Mouse (Mus musculus) left cerebral cortex, adult 6 months (tissue): ENCODE results near the gene Kbtbd4. TPM values are rescaled to one million over a fixed set of nuclear protein-coding genes. Genes with fewer than 3 reads are reported as not detected.

Experiments used
- long read RNA-seq, 2 experiments: library from polyadenylated mRNA; unstranded; transcript quantifications; one replicate each; pipeline ENCODE4 v2.0.0; 2019 to 2020
- polyA plus RNA-seq: library from polyadenylated mRNA; unstranded; fragments of <200 nt; fragmentation: Nextera tagmentation; gene quantifications from 2 replicates; pipeline ENCODE4 v1.2.3, GENCODE M21; 2021

The Kbtbd4 gene
- polyA plus RNA-seq: 28.3 and 28.5 TPM in 2 replicates
- long read RNA-seq, experiment 1, transcript Kbtbd4-201 (4 exons, 2,437 nt): major isoform, 136 of 221 reads
- long read RNA-seq, experiment 1, transcript Kbtbd4-202 (4 exons, 2,343 nt): minor isoform, 67 of 221 reads
- long read RNA-seq, experiment 1, partial matches to known transcripts: 9 of 221 reads
- long read RNA-seq, experiment 1, other reads (novel, unspliced or antisense): 9 of 221 reads
- long read RNA-seq, experiment 2, transcript Kbtbd4-201 (4 exons, 2,437 nt): major isoform, 14 of 34 reads
- long read RNA-seq, experiment 2, transcript Kbtbd4-202 (4 exons, 2,343 nt): minor isoform, 10 of 34 reads
- long read RNA-seq, experiment 2, partial matches to known transcripts: 4 of 34 reads
- long read RNA-seq, experiment 2, other reads (novel, unspliced or antisense): 6 of 34 reads

GRCm38 (mm10) chr2:90904076-90904855 lies at the start of gene Kbtbd4, which contains the start of gene Ndufs3:
Gene Kbtbd4 (plus strand): TSS chr2:90904740.
Gene Ndufs3 (minus strand): TSS chr2:90904827.

GRCm38 (mm10) chr2:90885218-90886041 lies 19.1 kb upstream of the Kbtbd4 start, which contains the start of gene C1qtnf4:
Gene C1qtnf4 (plus strand): TSS chr2:90885860.

GRCm38 (mm10) chr2:90940233-90941229 lies 36.0 kb downstream of the Kbtbd4 start, which contains the start of gene Celf1:
Gene Celf1 (plus strand): TSS chr2:90940382.

Other genes starting within 250 kb of the Kbtbd4 start
- 2.4 TPM in 2 replicates for gene Nup160, start 227.5 kb upstream of the Kbtbd4 start, polyA plus RNA-seq
- 5.6 and 7.7 TPM in 2 replicates for gene Fnbp4, start 159.4 kb upstream of the Kbtbd4 start, polyA plus RNA-seq
- gene Agbl2, start 122.0 kb upstream of the Kbtbd4 start, polyA plus RNA-seq: 1.1 TPM in 2 replicates
- 165 and 201 TPM in 2 replicates for gene Mtch2, start 57.6 kb upstream of the Kbtbd4 start, polyA plus RNA-seq
- gene C1qtnf4, start 18.9 kb upstream of the Kbtbd4 start, polyA plus RNA-seq: 33.7 and 450 TPM in 2 replicates
- gene Ndufs3, start 87 bp downstream of the Kbtbd4 start, polyA plus RNA-seq: 436 and 504 TPM in 2 replicates
- 25.2 and 46.6 TPM in 2 replicates for gene Celf1, start 35.6 kb downstream of the Kbtbd4 start, polyA plus RNA-seq
- 2.5 and 3.7 TPM in 2 replicates for gene Rapsn, start 130.9 kb downstream of the Kbtbd4 start, polyA plus RNA-seq
- 246 and 259 TPM in 2 replicates for gene Psmc3, start 149.3 kb downstream of the Kbtbd4 start, polyA plus RNA-seq
- gene Slc39a13, start 165.7 kb downstream of the Kbtbd4 start, polyA plus RNA-seq: 7.8 and 16.0 TPM in 2 replicates
- gene Spi1, start 177.7 kb downstream of the Kbtbd4 start, polyA plus RNA-seq: 7.8 and 8.2 TPM in 2 replicates
- 0.05 TPM in 2 replicates for gene Mybpc3, start 213.4 kb downstream of the Kbtbd4 start, polyA plus RNA-seq